Mouse (Mus musculus): ENCODE data around the gene Mbnl2. TPM values are rescaled to one million over a fixed set of nuclear protein-coding genes. Genes with fewer than 3 reads are reported as not detected.
"Not testable (repeated sequence)": the region's sequence is repeated elsewhere in the genome, so short reads cannot be mapped to it uniquely, and the experiment has no call there.

The Mbnl2 gene
- total RNA-seq, 2 experiments from 2014 or later = 126 to 132 TPM

DNA sequence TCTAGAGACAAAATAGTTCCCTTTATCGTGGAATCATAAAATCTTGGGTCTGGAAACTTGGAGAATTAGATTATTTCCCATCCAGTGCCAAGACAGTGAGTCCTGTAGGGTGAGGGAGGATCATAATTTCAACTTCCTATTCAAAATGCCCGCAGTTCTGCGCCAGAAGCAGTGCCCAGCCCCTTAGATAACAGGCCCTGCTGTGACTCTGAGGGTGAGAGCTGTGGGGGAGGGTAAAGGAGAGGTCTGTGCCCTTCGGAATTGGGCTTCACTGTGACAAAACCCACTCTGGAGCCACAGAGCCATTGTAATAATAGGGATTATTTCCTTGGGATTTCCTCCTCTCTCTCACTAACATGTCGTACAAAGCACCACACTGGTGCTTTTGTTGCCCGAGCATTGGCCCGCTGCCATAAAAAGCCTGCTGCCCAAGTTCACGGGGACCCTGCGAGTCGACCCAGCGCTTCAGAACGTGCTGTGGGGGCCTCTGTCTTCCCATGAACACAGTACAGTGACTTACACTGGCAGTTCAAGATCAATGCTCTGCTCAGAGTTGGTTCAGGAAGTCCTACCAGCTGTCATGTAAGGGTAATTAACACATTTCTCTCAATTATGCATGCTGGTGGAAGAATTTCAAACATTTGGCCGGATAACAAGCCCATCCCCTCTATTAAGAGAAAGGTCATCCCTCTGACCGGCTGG lies 79.7 kb downstream of the Mbnl2 start:
- DNase-seq (ENCODE audit: low spot score in 2 of 2) = peak; percentile 59 to 74

DNA sequence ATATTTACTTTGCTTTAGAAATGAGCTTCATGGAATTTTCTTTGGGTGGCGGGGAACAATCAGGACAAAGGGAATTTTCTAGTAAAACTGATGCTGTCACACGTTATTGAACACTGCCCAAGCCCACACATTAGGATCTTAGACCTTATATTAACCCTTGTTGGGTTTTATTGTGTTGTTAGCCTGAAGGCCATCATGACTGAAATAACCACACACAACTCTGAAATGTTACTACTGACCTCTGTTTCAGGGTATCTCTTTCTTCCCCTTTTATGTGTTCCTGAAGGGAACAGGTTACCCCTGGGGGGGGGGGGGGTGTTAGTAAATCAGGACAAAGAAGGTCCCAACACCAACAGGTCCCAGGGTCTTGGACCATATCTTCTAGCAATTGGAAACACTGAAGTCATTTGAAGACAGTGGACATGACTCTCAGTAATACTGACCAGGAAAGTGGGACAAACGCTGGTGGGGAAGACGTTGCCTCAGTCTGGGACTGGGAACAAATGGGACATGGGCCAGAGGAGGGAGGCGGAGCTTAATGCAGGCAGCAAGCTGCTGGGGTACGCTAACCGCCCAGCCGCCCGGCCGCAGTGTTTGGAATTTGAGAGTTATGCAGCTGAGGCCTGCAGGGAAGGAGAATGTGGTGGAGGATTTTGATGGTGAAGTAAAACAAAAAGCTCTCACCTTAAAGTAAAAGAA lies 80.4 kb downstream of the Mbnl2 start:
- no peak for DNase-seq (ENCODE audit: low spot score in 2 of 2)

DNA sequence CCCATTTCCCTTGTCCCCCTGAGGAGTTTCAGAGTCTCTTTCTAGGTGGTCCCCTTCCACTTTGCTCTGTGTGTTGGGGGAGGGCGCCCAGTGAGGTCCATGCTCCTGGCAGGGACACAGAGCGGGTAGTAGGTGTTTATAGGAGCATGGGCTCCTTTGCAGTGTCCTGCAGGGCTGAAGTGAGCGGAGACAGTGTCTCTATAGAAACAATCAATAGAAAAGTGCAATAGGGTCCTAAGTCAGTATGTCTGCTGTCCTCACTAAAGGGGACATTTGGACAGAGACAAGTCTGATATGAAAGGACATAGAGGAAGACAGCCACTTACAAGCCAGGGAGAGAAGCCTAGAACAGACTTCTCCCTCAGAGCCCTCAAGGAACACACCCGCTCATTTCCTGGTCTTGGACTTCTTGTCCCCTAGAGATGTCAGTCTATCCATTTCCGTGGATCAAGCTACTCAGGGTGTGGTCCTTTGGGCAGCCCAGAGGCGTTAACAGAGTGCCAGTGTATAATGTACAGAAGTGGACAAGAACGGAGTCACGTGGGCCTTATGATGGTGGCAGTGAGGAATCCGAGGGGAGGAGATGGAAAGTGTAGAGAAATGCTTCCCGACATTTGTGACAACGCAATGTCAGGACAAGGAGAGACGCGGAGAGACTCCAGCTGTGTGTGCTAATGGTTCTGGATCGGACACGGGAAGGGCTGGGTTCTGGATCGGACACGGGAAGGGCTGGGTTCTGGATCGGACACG lies 82.0 kb downstream of the Mbnl2 start:
- DNase-seq (ENCODE audit: low spot score in 2 of 2) = no peak

DNA sequence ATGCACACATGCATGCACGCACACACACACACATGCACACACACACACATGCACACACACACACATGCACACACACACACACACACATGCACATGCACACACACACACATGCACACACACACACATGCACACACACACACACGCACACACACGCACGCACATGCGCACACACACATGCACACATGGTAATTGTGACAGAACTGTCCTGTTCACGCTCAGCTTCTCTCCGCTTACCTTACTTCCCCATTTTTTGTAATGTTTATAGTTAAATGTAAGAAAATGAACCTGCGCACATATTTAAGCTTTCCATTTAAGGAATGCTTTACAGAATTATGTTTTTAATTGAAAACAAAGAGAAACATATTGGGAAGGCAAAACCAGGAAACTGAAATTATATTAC lies 84.1 kb downstream of the Mbnl2 start:
- not testable (repeated sequence) for DNase-seq (ENCODE audit: low spot score in 2 of 2)

DNA sequence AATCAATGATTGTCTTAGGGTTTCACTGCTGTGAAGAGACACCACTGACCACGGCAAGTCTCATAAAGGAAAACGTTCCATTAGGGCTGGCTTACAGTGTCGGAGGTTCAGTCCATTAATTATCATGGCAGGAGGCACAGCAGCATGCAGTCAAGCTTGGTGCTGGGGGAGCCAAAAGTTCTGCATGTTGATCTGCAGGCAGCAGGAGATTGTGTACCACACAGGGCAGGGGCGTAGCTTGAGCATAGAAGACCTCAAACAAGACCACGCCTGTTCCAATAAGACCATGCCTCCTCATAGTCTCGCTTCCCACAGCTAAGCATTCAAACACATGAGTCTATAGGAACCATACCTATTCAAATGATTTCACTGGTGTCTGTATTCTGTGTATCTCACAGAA lies 85.7 kb downstream of the Mbnl2 start:
- DNase-seq (ENCODE audit: low spot score in 2 of 2) = no peak

DNA sequence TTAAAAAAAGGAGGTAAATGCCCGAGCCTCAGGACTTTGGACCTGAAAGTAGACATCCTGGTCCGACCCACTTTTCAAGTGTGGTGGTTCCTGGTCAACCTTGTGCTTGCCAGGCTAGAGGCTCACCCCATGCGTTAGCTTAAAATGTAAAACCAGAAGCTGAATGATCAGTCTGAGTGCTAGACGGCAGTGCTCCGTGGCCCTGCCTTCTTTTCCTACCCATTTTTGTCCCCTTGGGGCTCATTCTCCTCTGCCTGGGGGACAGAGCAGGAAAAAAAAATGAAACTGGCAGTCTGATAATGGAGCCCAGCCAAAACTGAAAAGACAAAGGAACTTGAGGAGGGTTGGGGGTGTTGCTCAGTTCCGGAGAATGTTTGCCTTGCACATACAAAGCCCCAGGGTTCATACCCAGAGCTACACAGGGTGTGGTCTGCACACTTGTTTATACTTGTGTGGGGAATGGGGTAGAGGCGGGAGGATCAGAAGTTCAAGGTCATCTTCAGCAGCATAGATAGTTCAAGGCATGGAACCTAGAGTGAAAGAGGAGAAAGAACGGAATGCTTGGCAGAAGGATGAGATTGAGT lies 87.0 kb downstream of the Mbnl2 start:
- DNase-seq (ENCODE audit: low spot score in 2 of 2) = no peak

DNA sequence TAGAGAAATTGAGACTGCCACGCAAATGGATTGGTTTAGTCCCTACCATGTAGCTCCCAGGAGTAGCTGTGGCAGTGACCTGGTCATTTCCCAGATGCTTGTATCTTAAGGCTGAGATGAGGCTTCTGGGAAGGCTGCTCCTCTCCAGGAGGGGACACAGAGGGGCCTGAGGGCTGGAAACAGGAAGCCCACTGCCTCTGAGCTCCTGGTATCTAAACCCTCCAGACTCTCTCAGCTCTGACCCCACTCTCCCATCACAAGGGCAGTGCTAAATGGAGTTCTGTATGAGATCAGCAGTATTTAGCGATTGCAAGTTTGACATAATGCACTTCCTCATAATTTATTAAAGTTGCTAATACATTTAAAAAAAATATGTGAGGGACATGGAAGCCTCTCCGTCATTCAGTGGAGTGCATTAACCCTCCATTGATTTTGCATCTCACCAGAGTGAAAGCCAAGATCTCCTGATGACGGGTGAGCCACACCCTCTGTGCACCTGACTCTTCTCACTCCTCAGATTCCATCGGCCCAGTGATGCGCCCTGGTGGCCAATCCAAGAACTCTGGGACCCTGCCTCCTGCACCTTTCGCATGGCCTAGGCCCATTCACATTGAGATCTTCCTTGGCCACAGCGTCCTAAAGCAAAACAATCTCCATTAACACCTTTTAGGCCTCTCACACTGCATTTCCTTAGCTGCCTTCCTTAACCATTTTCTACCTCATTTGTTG lies 87.8 kb downstream of the Mbnl2 start:
- no peak for DNase-seq (ENCODE audit: low spot score in 2 of 2)

DNA sequence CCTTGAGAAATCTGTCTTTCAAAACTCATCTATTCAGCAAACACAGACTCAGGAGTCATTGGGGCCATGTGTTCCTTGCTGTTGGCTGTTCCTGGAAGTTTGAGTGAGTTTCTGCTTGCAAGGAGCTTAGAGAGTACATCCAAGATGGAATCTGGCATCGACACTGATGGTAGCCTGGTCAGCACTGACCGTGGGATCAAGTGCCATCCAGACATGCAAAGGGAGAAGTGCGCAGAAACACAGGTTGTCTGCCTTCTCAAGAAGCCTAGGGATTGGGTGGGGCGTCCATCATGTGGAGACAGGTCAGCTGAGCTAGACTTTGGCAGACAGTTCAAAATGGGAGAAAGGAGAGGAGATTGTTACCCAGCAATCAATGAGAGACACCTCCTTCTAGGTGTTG lies 89.6 kb downstream of the Mbnl2 start:
- no peak for DNase-seq (ENCODE audit: low spot score in 2 of 2)

DNA sequence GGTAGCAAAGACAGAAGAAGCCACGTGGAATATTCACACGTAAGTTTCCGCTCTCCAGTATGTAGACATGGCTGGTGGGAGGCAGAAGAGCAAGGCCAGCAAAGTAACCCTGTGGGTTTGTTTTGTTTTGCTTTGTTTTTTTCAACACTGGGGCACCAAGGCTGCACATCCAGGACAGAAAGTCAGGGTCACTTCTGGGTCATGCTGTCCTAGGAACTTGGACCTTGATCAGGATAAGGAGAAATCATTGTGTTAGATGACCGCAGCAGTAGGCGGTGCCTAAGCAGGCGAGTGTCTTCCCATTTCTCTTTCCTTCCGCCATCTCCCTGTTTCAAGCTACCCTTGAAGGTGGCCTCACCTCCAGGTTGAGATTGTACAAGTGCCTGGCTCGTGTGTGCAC lies 91.5 kb downstream of the Mbnl2 start:
- no peak for DNase-seq (ENCODE audit: low spot score in 2 of 2)

DNA sequence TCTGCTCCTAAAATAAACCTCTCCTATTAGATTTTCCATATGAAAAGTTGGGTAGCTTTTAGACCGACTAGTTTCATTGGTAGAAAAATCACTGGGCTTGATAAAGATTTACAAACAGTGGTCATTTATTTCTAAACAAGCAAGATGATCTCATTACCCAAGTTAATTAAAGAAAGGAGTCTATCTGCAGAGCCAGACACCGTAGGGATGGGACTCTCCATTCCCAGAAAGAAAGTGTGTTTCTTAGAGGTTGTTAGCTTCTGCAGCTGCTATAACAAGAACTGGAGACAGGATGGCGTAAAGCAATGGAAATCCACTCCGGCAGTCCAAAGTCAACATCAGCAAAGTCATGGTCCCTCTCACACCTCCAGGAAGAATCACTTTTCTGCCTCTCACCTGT lies 92.1 kb downstream of the Mbnl2 start:
- no peak for DNase-seq (ENCODE audit: low spot score in 2 of 2)

DNA sequence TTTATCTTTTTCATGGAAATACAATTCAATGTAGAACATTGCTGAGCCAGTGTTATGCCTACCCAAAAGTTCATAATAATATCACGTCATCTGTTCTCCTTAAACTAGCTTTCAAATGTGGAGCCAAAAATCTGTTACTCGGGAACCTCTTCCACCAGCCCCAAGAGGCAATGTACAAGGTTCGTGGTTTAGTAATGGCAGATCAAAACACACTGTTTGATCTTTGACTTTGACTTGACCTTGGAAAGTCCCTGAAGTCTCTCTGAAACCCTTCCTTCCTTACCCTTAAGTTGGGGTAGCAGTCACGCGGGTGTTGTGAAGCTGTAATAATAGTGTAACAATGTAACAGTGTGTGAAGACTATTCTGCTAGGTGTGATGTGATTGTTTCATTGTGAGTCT lies 93.0 kb downstream of the Mbnl2 start:
- DNase-seq (ENCODE audit: low spot score in 2 of 2) = no peak

DNA sequence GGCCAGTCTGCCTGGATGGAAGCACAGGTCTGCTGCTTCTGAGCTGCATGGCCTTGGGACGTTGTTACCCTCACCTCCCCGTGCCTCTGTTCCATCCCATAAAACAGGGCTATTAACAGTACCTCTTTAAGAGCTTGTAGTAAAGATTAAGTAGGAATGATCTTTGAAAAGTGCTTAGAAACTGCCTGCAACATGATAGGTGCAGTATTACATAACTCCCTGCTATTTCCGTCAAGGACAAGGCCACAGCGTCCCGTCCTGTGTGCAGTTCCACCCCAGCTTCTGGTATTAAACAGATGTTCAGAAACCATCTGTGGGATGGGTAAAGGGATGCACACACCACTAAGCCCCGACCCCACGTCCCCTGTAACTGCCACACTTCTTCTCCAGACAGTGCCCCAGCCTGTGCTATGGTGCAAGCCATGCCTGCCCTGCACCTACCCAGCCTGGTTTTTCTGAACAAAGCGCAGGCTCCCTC lies 93.5 kb downstream of the Mbnl2 start:
- no peak for DNase-seq (ENCODE audit: low spot score in 2 of 2)

DNA sequence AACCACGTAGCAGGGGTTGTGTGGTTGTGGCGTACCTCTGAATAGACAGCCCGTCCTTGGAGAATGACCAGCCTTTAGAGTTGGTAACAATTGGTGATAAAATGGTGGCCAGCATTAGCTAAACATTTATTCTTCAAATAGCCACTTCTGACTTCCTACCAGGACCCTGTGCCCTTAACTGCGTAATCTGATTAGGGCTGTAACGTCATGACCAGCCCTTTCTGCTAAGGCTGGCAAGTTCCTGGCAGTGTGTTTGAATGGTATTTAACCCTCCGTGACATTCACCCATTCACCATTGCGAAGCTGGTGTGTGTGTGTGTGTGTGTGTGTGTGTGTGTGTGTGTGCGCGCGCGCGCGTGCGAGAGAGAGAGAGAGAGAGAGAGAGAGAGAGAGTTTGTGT lies 94.6 kb downstream of the Mbnl2 start:
- DNase-seq (ENCODE audit: low spot score in 2 of 2) = no peak

DNA sequence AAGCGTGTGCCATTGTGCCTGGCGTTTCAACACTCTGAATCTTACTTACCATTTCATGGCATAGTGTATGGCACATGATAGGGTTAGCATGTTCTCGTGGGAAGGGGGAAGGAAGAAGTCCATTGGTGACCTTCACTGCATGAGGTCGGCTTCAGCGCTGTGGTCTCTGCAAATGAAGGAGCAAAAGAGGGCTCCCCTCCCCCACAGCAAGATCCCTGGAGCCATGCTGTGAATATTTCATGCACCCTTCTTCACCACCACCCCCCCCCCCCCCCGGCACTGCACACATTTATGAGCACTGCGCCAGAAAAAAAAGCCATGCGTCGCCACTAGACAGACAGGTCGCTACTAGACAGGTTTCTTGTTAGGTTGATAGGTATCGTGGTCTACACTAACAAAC lies 95.2 kb downstream of the Mbnl2 start:
- DNase-seq (ENCODE audit: low spot score in 2 of 2) = no peak

DNA sequence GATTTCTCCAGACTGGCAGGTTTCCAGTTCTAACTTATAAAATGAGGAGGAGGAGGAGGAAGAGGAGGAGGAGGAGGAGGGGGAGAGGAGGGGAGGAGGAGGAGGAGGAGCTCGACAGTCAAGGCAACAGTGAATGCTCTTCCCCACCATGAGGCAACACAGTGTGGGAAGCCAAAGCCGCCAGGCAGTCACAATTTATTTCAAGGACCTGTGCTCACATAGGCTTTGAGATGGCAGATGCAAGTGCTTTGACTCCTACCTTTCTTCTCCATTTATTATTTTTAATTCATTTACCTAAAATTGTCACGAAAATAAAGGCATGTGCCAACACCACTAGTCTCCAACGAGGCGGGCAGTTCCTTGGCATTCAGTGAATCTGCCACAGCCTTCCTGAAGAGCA lies 95.7 kb downstream of the Mbnl2 start:
- DNase-seq (ENCODE audit: low spot score in 2 of 2) = no peak

DNA sequence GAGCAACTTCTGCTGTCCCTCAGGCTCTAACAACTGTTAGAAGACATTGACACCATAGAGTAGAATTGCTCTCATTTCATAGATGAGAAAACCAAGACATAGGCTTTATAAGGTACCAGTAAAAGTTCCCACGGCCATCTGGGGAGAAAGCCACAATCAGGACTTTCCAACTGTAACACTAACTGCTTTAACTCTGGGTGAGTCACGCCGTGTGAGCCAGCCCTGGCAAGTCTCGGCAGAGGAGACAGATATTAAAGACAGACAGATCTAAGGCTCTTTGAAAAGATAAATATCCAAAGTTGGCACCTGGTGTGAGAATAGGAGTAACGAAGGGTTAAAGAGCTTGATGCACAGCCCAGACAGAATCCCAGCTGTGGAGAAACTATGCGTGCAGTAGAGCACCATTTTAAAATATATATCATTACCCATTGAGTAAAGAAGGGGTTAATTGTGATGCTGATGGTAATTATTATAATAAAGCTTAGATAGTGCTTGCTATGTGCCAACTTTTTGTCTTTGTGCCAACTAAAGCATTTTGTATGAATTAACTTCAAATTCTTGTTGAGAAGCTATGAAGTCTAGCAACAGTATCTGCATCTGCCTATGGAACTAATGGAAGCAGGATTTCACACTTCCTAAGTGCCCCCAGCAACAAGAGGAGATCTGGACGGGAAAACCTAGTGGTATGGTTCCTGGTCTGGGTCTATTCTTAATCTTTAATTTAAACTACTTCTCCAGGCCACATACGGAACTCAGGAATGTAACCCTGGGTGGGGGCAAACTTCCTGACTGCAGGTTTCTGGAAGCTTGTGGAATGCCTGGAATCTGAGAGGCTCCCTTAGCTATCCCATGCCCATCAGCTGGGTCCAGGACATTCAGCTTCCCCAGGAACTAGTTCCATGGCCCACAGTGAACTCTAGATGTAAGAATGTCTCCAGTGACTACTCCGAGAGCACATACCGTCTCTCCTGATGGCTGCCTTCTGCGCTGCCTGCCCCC lies 97.9 kb downstream of the Mbnl2 start:
- DNase-seq (ENCODE audit: low spot score in 2 of 2) = no peak

DNA sequence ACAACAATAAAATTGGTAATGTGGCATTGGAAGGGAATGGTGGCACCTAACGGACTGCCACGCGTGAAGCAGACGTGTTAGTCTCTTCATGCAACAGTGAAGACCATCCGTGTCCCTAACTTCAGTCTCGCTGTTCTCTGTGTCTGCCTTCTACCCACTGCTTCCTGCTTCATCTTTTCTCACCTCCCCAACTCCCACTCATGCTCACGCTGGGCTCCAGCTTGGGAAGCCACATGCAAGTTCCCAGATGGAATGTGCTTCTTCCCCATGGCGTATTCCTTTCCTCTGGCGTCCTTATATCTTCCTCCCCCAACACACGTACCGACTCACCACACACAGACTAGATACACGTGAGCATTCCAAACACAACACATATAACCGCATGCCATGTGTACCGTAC lies 99.3 kb downstream of the Mbnl2 start:
- no peak for DNase-seq (ENCODE audit: low spot score in 2 of 2)

DNA sequence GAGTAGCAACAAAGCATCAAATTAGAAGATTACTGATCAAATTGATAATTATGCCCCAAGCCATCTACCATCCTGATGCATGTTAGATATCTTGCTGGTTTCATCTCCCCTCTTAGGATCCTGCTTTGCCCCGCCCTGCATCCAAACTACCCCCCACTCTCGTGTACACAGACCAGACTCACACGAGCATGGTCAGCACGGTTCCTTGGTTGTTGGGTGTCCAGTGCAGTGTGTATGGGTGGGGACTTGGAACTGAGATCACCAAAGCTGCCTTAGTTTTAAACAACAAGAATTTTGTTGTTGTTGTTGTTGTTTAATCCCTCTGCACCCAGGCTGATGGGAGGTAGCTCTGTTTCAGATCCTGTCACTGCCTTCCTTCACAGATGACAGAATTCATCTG lies 101.7 kb downstream of the Mbnl2 start:
- DNase-seq (ENCODE audit: low spot score in 2 of 2) = no peak

DNA sequence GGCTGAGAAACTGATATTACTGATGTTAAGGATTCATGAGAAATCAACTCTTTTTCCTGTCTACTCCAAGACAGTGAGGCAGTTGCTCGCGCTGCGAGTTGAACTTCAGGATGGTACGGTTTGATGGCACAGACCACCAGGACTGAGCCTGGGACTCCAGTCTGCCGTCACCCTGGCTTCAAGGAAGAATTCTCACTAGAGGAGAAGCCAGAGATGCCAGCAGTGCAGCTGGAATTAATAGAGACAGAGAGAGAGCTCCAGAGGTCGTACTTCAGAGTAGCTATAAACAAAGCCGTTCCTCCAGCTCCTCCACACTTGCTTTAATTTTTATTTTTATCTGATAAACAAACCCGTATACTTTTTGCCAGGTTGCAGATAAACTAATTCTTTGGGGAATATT lies 102.5 kb downstream of the Mbnl2 start:
- no peak for DNase-seq (ENCODE audit: low spot score in 2 of 2)

DNA sequence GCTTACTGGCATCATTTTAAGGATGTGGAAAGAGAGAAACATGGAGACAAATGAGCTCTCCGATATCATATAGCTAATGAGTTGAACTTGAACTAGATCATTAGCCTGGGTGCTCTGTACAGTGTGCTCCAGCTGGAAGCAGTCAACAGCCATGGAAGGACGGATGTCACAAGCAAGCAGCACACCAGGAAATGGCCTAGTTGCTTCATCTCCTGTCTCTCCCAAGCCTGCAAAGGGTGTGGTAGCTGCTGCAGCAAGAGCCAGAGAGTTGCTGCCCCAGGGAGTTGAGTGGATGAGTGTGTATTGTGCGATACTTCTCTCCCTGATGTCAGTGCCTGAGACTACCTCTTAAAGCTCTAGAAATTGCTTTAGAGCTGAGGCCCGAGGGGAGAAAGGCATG lies 104.2 kb downstream of the Mbnl2 start:
- DNase-seq (ENCODE audit: low spot score in 2 of 2) = no peak

Data from layer of hippocampus, postnatal 10 days (tissue).